Mouse (Mus musculus): Measurements from ENCODE around the gene Serpinb11. TPM values are rescaled to one million over a fixed set of nuclear protein-coding genes. Genes with fewer than 3 reads are reported as not detected.

Serpinb11 gene
- total and polyA plus RNA-seq, 3 experiments: not detected

- no peak for DNase-seq (ENCODE audit: extremely low read depth)
- dilution Hi-C loops (cut with MboI; ENCODE audit: extremely low pct_ligation_motif_present, extremely low pct_unique_long_range_greater_than_20kb, low sequenced_read_pairs): no loop called here
- H3K27ac ChIP-seq (ENCODE audit: insufficient read depth, low read depth): no peak overlapping the region
Observed at GRCm38 (mm10) chr1:107384532-107384931, 23.5 kb downstream of the Serpinb11 start.

GRCm38 (mm10) chr1:107389753-107390152 lies 28.8 kb downstream of the Serpinb11 start:
- no peak overlapping the region for H3K9ac ChIP-seq (ENCODE audit: insufficient read depth, low read depth)
- no peak overlapping the region for H3K4me3 ChIP-seq (replicated peaks in 1 of 3; ENCODE audit: low read depth in 2 of 3, low read length in 2 of 3, poor library complexity in 1 of 3)
- H3K4me2 ChIP-seq (ENCODE audit: insufficient read depth, low read depth, poor library complexity, severe bottlenecking): no peak overlapping the region
- H3K4me1 ChIP-seq (ENCODE audit: control insufficient read depth in 1 of 2, insufficient read depth in 2 of 2): no peaks in the 10 kb centered on the region
- no peak for TF ChIP-seq USF2 (conservative IDR thresholded peaks at IDR 0.05; ENCODE audit: low read depth, low read length)
- no peak for TF ChIP-seq SIN3A (IDR thresholded peaks at IDR 0.05; ENCODE audit: low read length)
- no peak for DNase-seq (ENCODE audit: extremely low read depth)
- H3K79me2 ChIP-seq (replicated peaks; ENCODE audit: control insufficient read depth, extremely low read depth, insufficient read depth, poor library complexity, severe bottlenecking): no peaks in the 10 kb centered on the region
- no peaks in the 10 kb centered on the region for H3K27me3 ChIP-seq (replicated peaks)
- dilution Hi-C loops (cut with MboI; ENCODE audit: extremely low pct_ligation_motif_present, extremely low pct_unique_long_range_greater_than_20kb, low sequenced_read_pairs) (no loop called here), in situ Hi-C loops (cut with MboI; ENCODE audit: low pct_ligation_motif_present, low pct_unique_long_range_greater_than_20kb, low sequenced_read_pairs) (no loop called here)
- no peaks in the 10 kb centered on the region for H3K9me3 ChIP-seq (replicated peaks; ENCODE audit: low read length)
- H3K27ac ChIP-seq (ENCODE audit: insufficient read depth, low read depth): no peak overlapping the region
- H3K36me3 ChIP-seq (replicated peaks in 1 of 2; ENCODE audit: control insufficient read depth in 1 of 2, insufficient read depth in 1 of 2, low read length in 1 of 2): no peaks in the 10 kb centered on the region

More at GRCm38 (mm10) chr1:107384532-107384931, 23.5 kb downstream of the Serpinb11 start:
- no peaks in the 10 kb centered on the region for H3K9me3 ChIP-seq (replicated peaks; ENCODE audit: low read length)
- TF ChIP-seq TCF12 (IDR thresholded peaks at IDR 0.05; ENCODE audit: low read depth, low read length) (no peak), CTCF (conservative IDR thresholded peaks at IDR 0.05 in 1 of 2, IDR thresholded peaks at IDR 0.05 in 1 of 2; ENCODE audit: low read depth in 2 of 2, low read length in 2 of 2) (no peak), SMC3 (IDR thresholded peaks at IDR 0.05; ENCODE audit: low read depth, low read length) (no peak), ZKSCAN1 (IDR thresholded peaks at IDR 0.05; ENCODE audit: borderline replicate concordance, low read depth, low read length) (no peak), E2F4 (IDR thresholded peaks at IDR 0.05; ENCODE audit: insufficient replicate concordance, low read depth, low read length) (no peak)
- in situ Hi-C loops (cut with MboI; ENCODE audit: low pct_ligation_motif_present, low pct_unique_long_range_greater_than_20kb, low sequenced_read_pairs): no loop called here
- H3K4me2 ChIP-seq (ENCODE audit: insufficient read depth, low read depth, poor library complexity, severe bottlenecking): no peak overlapping the region
- no peak overlapping the region for H3K4me3 ChIP-seq (replicated peaks in 1 of 3; ENCODE audit: low read depth in 2 of 3, low read length in 2 of 3, poor library complexity in 1 of 3)
- no peaks in the 10 kb centered on the region for H3K27me3 ChIP-seq (replicated peaks)
- H3K79me2 ChIP-seq (replicated peaks; ENCODE audit: control insufficient read depth, extremely low read depth, insufficient read depth, poor library complexity, severe bottlenecking): no peaks in the 10 kb centered on the region
- no peak overlapping the region for H3K9ac ChIP-seq (ENCODE audit: insufficient read depth, low read depth)
- H3K4me1 ChIP-seq (ENCODE audit: control insufficient read depth in 1 of 2, insufficient read depth in 2 of 2): no peaks in the 10 kb centered on the region
- H3K36me3 ChIP-seq (replicated peaks in 1 of 2; ENCODE audit: control insufficient read depth in 1 of 2, insufficient read depth in 1 of 2, low read length in 1 of 2): no peaks in the 10 kb centered on the region

- dilution Hi-C loops (cut with MboI; ENCODE audit: extremely low pct_ligation_motif_present, extremely low pct_unique_long_range_greater_than_20kb, low sequenced_read_pairs): no loop called here
- no peak overlapping the region for H3K9ac ChIP-seq (ENCODE audit: insufficient read depth, low read depth)
- in situ Hi-C loops (cut with MboI; ENCODE audit: low pct_ligation_motif_present, low pct_unique_long_range_greater_than_20kb, low sequenced_read_pairs): no loop called here
- H3K27me3 ChIP-seq (replicated peaks): no peaks in the 10 kb centered on the region
- no peak overlapping the region for H3K27ac ChIP-seq (ENCODE audit: insufficient read depth, low read depth)
- no peaks in the 10 kb centered on the region for H3K36me3 ChIP-seq (replicated peaks in 1 of 2; ENCODE audit: control insufficient read depth in 1 of 2, insufficient read depth in 1 of 2, low read length in 1 of 2)
- no peak overlapping the region for H3K4me3 ChIP-seq (replicated peaks in 1 of 3; ENCODE audit: low read depth in 2 of 3, low read length in 2 of 3, poor library complexity in 1 of 3)
- no peak for DNase-seq (ENCODE audit: extremely low read depth)
- no peaks in the 10 kb centered on the region for H3K79me2 ChIP-seq (replicated peaks; ENCODE audit: control insufficient read depth, extremely low read depth, insufficient read depth, poor library complexity, severe bottlenecking)
- no peaks in the 10 kb centered on the region for H3K9me3 ChIP-seq (replicated peaks; ENCODE audit: low read length)
- no peak overlapping the region for H3K4me2 ChIP-seq (ENCODE audit: insufficient read depth, low read depth, poor library complexity, severe bottlenecking)
- TF ChIP-seq POLR2AphosphoS2 (IDR thresholded peaks at IDR 0.05; ENCODE audit: low read depth, low read length) (no peak), TBP (conservative IDR thresholded peaks at IDR 0.05; ENCODE audit: low read depth, low read length) (peak; percentile 67; the same call in 1 of the 2 replicates), IRF4 (IDR thresholded peaks at IDR 0.05; ENCODE audit: low read depth, low read length) (no peak), JUN (IDR thresholded peaks at IDR 0.05; ENCODE audit: insufficient read depth, low read depth, low read length) (no peak)
- 0 out of 4 replicates have a peak, but pooled peaks cover 0 to 2% of the 10 kb centered on the region in 2 experiments for H3K4me1 ChIP-seq (ENCODE audit: control insufficient read depth in 1 of 2, insufficient read depth in 2 of 2)
Observed at GRCm38 (mm10) chr1:107397481-107397880, 36.5 kb downstream of the Serpinb11 start.

Data from CH12.LX (cell line).